Mouse (Mus musculus): Measurements from ENCODE around the gene Cd28. TPM values are rescaled to one million over a fixed set of nuclear protein-coding genes. Genes with fewer than 3 reads are reported as not detected.

The Cd28 gene
- polyA plus RNA-seq, 1 experiment from 2014 or later = 0.15 TPM

DNA sequence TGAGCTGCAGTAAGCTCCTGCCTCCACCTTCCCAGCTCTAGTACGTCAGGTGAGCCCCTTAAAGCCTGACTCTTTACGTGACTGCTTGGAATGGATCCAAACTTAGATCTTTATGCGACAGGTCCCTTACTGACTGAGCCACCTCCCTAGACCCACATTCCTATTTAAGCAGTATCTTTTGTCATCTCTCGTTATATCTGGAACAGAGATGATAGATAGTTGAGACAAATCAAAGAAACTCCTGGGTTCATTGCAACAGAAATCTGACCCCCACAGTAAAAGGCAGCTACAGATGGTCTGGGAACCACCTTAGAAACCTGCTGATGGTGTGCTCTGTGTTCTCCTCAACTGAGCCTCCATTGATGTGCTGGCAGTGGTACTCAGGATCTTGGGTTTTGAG lies 59.6 kb downstream of the Cd28 start:
- no peak for ATAC-seq (ENCODE audit: low FRiP score)
- H3K27me3 ChIP-seq (ENCODE audit: control insufficient read depth, insufficient read depth, low read length) = no peaks in the 10 kb centered on the region
- WGBS = 94% methylated on average over 4 of the region's 4 CpGs

DNA sequence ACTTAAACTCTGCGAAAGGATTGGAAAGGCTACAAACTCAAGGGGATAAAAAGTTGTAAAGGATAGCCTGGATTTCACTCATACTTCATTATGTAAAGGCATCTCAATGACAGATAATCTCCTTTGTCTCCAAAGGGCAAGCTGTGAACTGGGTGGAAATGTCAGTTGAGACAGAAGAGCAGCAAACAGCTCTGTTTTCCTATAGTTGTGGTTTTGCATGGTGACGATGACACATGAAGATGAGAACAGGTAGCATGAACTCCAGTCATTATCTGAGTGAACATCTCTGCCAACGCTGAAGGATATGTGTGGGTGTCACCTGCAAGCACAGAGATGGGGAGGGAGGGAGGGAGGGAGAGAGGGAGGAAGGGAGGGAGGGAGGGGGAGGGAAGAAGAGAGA lies 60.3 kb downstream of the Cd28 start:
- Histone ChIP-seq H3K27me3 (ENCODE audit: control insufficient read depth, insufficient read depth, low read length) (no peaks in the 10 kb centered on the region), H3K27ac (no peak overlapping the region), H3K4me1 (replicated peaks; ENCODE audit: control insufficient read depth, insufficient read depth, low read length) (no peaks in the 10 kb centered on the region), H3K9ac (no peak overlapping the region), H3K4me2 (replicated peaks) (no peak overlapping the region), H3K4me3 (replicated peaks; ENCODE audit: low read length) (no peak overlapping the region), H3K36me3 (replicated peaks; ENCODE audit: control insufficient read depth, insufficient read depth) (no peaks in the 10 kb centered on the region), H3K9me3 (ENCODE audit: control insufficient read depth, low read length) (no peaks in the 10 kb centered on the region)
- WGBS = 87% methylated on average over 3 of the region's 3 CpGs
- no peak for DNase-seq (ENCODE audit: low spot score)
- no peak for ATAC-seq (ENCODE audit: low FRiP score)

More for the DNA sequence above, 59.6 kb downstream of the Cd28 start:
- no peak overlapping the region for H3K27ac ChIP-seq
- H3K9ac ChIP-seq = no peak overlapping the region
- H3K4me2 ChIP-seq (replicated peaks) = no peak overlapping the region
- no peaks in the 10 kb centered on the region for H3K36me3 ChIP-seq (replicated peaks; ENCODE audit: control insufficient read depth, insufficient read depth)
- no peaks in the 10 kb centered on the region for H3K9me3 ChIP-seq (ENCODE audit: control insufficient read depth, low read length)
- H3K4me1 ChIP-seq (replicated peaks; ENCODE audit: control insufficient read depth, insufficient read depth, low read length) = no peaks in the 10 kb centered on the region
- H3K4me3 ChIP-seq (replicated peaks; ENCODE audit: low read length) = no peak overlapping the region
- no peak for DNase-seq (ENCODE audit: low spot score)

- H3K9me3 ChIP-seq (ENCODE audit: control insufficient read depth, low read length) = no peaks in the 10 kb centered on the region
- H3K27me3 ChIP-seq (ENCODE audit: control insufficient read depth, insufficient read depth, low read length) = no peaks in the 10 kb centered on the region
- no peak overlapping the region for H3K4me3 ChIP-seq (replicated peaks; ENCODE audit: low read length)
- ATAC-seq (ENCODE audit: low FRiP score) = no peak
- no peaks in the 10 kb centered on the region for H3K4me1 ChIP-seq (replicated peaks; ENCODE audit: control insufficient read depth, insufficient read depth, low read length)
- H3K4me2 ChIP-seq (replicated peaks) = no peak overlapping the region
- H3K27ac ChIP-seq = no peak overlapping the region
- no peak overlapping the region for H3K9ac ChIP-seq
- DNase-seq (ENCODE audit: low spot score) = no peak
- WGBS = 72% methylated on average over 8 of the region's 8 CpGs
- no peaks in the 10 kb centered on the region for H3K36me3 ChIP-seq (replicated peaks; ENCODE audit: control insufficient read depth, insufficient read depth)
Measured at GRCm38 (mm10) chr1:60778465-60779115, 62.0 kb downstream of the Cd28 start.

DNA sequence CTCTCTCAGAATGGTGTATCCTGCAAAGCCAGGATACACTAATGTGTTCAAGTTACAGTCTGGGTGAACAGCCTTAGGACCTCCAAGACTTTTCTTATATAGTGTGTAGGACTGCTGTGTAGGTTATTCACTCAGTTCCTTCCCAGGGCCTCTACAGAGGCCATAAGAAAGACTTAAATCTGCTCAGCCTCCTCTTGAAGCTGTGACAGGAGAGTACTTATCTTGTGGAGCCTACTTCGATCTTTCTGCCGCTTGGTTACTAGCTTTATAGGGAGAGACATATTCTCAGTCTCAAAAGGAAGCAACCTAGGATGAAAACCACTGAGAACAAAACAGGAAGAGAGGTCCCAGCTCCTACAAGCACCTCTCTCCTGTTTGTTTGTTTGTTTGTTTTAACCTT lies 62.6 kb downstream of the Cd28 start:
- Histone ChIP-seq H3K4me1 (replicated peaks; ENCODE audit: control insufficient read depth, insufficient read depth, low read length) (no peaks in the 10 kb centered on the region), H3K27me3 (ENCODE audit: control insufficient read depth, insufficient read depth, low read length) (no peaks in the 10 kb centered on the region), H3K36me3 (replicated peaks; ENCODE audit: control insufficient read depth, insufficient read depth) (no peaks in the 10 kb centered on the region), H3K27ac (no peak overlapping the region), H3K4me2 (replicated peaks) (no peak overlapping the region), H3K4me3 (replicated peaks; ENCODE audit: low read length) (no peak overlapping the region), H3K9ac (no peak overlapping the region), H3K9me3 (ENCODE audit: control insufficient read depth, low read length) (no peaks in the 10 kb centered on the region)
- ATAC-seq (ENCODE audit: low FRiP score) (no peak), DNase-seq (ENCODE audit: low spot score) (no peak)
- 91% methylated on average over 2 of the region's 2 CpGs for WGBS

DNA sequence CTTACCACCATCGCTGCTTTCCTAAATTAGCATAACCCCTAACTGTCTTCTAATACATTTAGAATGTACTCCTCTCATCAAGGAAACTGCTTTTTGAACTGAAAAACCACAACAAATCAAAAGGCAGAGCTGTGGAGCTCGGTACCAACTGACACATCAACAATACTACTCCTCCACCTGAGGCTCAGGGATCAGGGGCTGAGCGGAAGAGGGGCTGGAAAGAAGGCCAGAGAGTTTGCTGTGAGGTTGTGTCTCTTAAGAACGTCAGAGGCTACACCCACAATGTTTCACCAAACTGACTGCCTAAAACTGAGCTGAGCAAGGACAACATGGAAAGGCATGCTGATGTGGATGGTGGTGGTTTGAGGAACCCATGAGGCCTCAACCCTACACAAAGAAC lies 65.1 kb downstream of the Cd28 start:
- no peak overlapping the region for H3K9ac ChIP-seq
- ATAC-seq (ENCODE audit: low FRiP score) (no peak), DNase-seq (ENCODE audit: low spot score) (no peak)
- no peaks in the 10 kb centered on the region for H3K36me3 ChIP-seq (replicated peaks; ENCODE audit: control insufficient read depth, insufficient read depth)
- H3K4me3 ChIP-seq (replicated peaks; ENCODE audit: low read length) = no peak overlapping the region
- no peaks in the 10 kb centered on the region for H3K4me1 ChIP-seq (replicated peaks; ENCODE audit: control insufficient read depth, insufficient read depth, low read length)
- no peaks in the 10 kb centered on the region for H3K9me3 ChIP-seq (ENCODE audit: control insufficient read depth, low read length)
- 77% methylated on average over 4 of the region's 4 CpGs for WGBS
- H3K4me2 ChIP-seq (replicated peaks) = no peak overlapping the region
- H3K27me3 ChIP-seq (ENCODE audit: control insufficient read depth, insufficient read depth, low read length) = no peaks in the 10 kb centered on the region
- H3K27ac ChIP-seq = no peak overlapping the region

GRCm38 (mm10) chr1:60793717-60794116 lies 77.1 kb downstream of the Cd28 start:
- H3K27ac ChIP-seq = no peak overlapping the region
- no peaks in the 10 kb centered on the region for H3K36me3 ChIP-seq (replicated peaks; ENCODE audit: control insufficient read depth, insufficient read depth)
- no peaks in the 10 kb centered on the region for H3K9me3 ChIP-seq (ENCODE audit: control insufficient read depth, low read length)
- no peak overlapping the region for H3K4me2 ChIP-seq (replicated peaks)
- no peaks in the 10 kb centered on the region for H3K4me1 ChIP-seq (replicated peaks; ENCODE audit: control insufficient read depth, insufficient read depth, low read length)
- H3K27me3 ChIP-seq (ENCODE audit: control insufficient read depth, insufficient read depth, low read length) = no peaks in the 10 kb centered on the region
- no peak overlapping the region for H3K9ac ChIP-seq
- no peak for DNase-seq (ENCODE audit: low spot score)
- no peak for ATAC-seq (ENCODE audit: low FRiP score)
- H3K4me3 ChIP-seq (replicated peaks; ENCODE audit: low read length) = no peak overlapping the region

DNA sequence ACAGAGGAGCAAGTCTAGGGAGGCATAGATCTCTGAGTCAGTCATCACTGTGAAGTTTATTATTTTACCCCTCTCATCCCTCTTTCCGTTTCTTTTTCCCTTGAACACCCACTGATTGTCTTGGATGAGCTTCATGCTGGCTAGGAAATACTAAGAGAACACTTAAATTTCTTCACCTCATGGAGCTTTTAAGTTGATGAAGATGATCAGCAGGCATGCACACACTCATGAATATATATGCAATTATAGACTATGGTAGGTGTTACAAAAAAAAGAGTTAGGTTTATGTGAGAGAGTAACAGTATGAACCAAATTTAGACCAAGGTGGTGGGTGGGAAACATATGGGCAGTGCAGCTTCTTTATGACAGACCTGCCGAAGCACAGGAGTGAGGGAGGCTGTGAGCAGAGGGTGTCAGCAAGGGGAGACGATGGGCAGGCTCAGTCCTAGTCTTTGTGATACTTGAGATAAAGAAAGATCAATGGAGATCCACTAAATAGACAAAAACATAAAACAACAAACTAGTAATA lies 79.1 kb downstream of the Cd28 start:
- no peak overlapping the region for H3K4me3 ChIP-seq (replicated peaks; ENCODE audit: low read length)
- ATAC-seq (ENCODE audit: low FRiP score) (no peak), DNase-seq (ENCODE audit: low spot score) (no peak)
- WGBS = 84% methylated on average over 3 of the region's 3 CpGs
- H3K36me3 ChIP-seq (replicated peaks; ENCODE audit: control insufficient read depth, insufficient read depth) = no peaks in the 10 kb centered on the region
- H3K9ac ChIP-seq = no peak overlapping the region
- H3K4me2 ChIP-seq (replicated peaks) = no peak overlapping the region
- no peaks in the 10 kb centered on the region for H3K4me1 ChIP-seq (replicated peaks; ENCODE audit: control insufficient read depth, insufficient read depth, low read length)
- no peaks in the 10 kb centered on the region for H3K27me3 ChIP-seq (ENCODE audit: control insufficient read depth, insufficient read depth, low read length)
- no peaks in the 10 kb centered on the region for H3K9me3 ChIP-seq (ENCODE audit: control insufficient read depth, low read length)
- no peak overlapping the region for H3K27ac ChIP-seq

DNA sequence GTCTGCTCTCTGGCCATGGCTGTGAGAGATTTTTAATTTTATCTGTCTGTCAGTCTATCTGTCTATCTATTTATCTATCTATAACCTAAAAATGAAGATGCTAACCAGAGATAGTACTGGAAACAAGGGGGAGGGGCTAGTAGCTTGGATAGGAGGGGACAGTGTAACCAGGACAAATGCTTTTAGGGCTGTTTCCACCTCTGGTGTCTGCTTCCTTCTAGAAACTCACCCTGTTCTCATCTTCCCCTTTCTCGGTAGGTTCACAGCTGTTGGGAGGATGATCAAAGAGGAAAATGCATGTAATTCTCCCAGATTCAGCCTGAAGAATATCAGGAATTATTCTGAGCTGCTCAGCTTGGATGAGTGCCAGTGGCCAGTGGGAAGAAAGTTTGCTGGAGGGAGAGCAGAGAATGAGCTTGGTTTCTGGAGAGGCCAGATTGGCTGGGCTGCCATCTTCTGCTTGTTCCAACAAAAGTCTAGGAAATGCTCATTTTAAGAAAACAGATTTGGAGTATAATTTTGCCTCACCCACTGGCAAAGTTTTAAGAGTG lies 83.3 kb downstream of the Cd28 start:
- H3K36me3 ChIP-seq (replicated peaks; ENCODE audit: control insufficient read depth, insufficient read depth) = no peaks in the 10 kb centered on the region
- no peak for ATAC-seq (ENCODE audit: low FRiP score)
- no peak overlapping the region for H3K9ac ChIP-seq
- no peaks in the 10 kb centered on the region for H3K9me3 ChIP-seq (ENCODE audit: control insufficient read depth, low read length)
- no peaks in the 10 kb centered on the region for H3K4me1 ChIP-seq (replicated peaks; ENCODE audit: control insufficient read depth, insufficient read depth, low read length)
- H3K27ac ChIP-seq = no peak overlapping the region
- no peak overlapping the region for H3K4me3 ChIP-seq (replicated peaks; ENCODE audit: low read length)
- DNase-seq (ENCODE audit: low spot score) = no peak
- H3K4me2 ChIP-seq (replicated peaks) = no peak overlapping the region
- no peaks in the 10 kb centered on the region for H3K27me3 ChIP-seq (ENCODE audit: control insufficient read depth, insufficient read depth, low read length)
- WGBS = 70% methylated on average over 1 of the region's 1 CpGs

DNA sequence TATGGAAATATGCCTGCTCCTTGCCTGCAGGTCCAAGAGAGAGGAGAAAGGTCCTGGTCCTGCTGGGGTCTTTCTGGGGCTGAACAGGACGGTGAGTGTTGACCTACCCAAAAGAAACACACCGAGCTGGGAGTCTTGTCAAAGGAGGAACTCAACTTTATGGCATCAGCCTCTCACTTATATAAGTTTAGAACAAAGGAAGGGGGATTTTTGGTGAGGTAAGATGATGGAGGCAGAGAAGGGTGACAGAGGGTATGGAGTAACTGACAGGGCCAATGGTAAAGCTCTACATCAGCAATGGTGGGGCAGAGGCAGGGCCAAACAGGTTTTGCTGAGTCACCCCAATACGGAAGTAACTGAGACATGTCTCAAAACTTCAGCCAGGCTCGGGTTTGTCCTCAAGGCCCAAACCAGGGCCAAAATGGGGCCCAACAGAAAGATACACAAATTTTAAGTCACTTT lies 84.6 kb downstream of the Cd28 start:
- Histone ChIP-seq H3K4me3 (replicated peaks; ENCODE audit: low read length) (no peak overlapping the region), H3K9ac (no peak overlapping the region), H3K4me2 (replicated peaks) (no peak overlapping the region), H3K36me3 (replicated peaks; ENCODE audit: control insufficient read depth, insufficient read depth) (no peaks in the 10 kb centered on the region), H3K27ac (no peak overlapping the region), H3K27me3 (ENCODE audit: control insufficient read depth, insufficient read depth, low read length) (no peaks in the 10 kb centered on the region), H3K9me3 (ENCODE audit: control insufficient read depth, low read length) (no peaks in the 10 kb centered on the region), H3K4me1 (replicated peaks; ENCODE audit: control insufficient read depth, insufficient read depth, low read length) (no peaks in the 10 kb centered on the region)
- WGBS = 93% methylated on average over 4 of the region's 4 CpGs
- no peak for ATAC-seq (ENCODE audit: low FRiP score)
- DNase-seq (ENCODE audit: low spot score) = no peak

Measured in hindbrain, embryonic 14.5 days (tissue).